In the genomic region with DNA sequence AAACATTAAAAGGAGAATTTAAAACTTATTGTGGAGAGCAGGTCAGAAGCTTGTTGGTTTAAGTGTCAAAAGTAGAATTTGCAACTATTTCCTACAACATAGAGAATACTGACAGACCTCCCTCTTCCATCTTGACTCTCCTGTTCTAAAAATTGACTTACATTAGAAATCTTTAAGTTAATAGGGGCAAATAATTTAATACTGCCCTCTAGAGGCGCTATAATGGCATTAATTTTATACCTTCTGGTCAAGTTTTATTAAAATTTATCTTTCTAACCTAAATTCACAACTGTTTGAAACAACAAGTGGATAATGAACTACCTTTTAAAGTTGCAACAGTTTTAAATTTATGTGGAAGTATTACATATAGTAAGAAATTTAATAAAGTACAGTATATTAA, we compare ENCODE assay signal across 18 mouse cellular contexts.
"Had no signal": no experiment of that assay in that cellular context is flagged by ENCODE, and none has a peak within 500 bp of the region (broad histone marks: within the 10 kb centered on the region; RNA-seq: fewer than 3 reads in every experiment).

No protein-coding gene starts in this region.

- H3K4me1 ChIP-seq: limb, embryonic 12.5 days; liver, embryonic 15.5 days; megakaryocyte, embryonic 14.5 days; midbrain, embryonic 15.5 days; neural tube, embryonic 12.5 days had no signal

- ATAC-seq: midbrain, embryonic 15.5 days had no signal

- H3K4me2 ChIP-seq: limb, embryonic 12.5 days; liver, embryonic 11.5 days; liver, embryonic 15.5 days; midbrain, embryonic 11.5 days; midbrain, embryonic 15.5 days; neural tube, embryonic 12.5 days had no signal

- DNase-seq: kidney, adult 11 months; kidney, adult 9 months; kidney, postnatal 14 days; layer of hippocampus, adult 9-11 months; lung, adult 2 months; lung, postnatal 10 days; right cerebral cortex, adult 18-20 months; right cerebral cortex, postnatal 25 days; thymus, adult 18-20 months; thymus, postnatal 14 days had no signal

- H3K36me3 ChIP-seq: limb, embryonic 12.5 days; liver, embryonic 15.5 days; midbrain, embryonic 15.5 days; neural tube, embryonic 12.5 days had no signal

- H3K27me3 ChIP-seq: limb, embryonic 12.5 days; liver, embryonic 15.5 days; megakaryocyte, embryonic 14.5 days; midbrain, embryonic 15.5 days; neural tube, embryonic 12.5 days had no signal

- H3K27ac ChIP-seq: limb, embryonic 12.5 days; liver, embryonic 15.5 days; macrophage; midbrain, embryonic 15.5 days; neural tube, embryonic 12.5 days had no signal

- H3K9me3 ChIP-seq: limb, embryonic 12.5 days; liver, embryonic 15.5 days; megakaryocyte, embryonic 14.5 days; midbrain, embryonic 15.5 days; neural tube, embryonic 12.5 days had no signal

- H3K9ac ChIP-seq: limb, embryonic 12.5 days; liver, embryonic 15.5 days; midbrain, embryonic 15.5 days; neural tube, embryonic 12.5 days had no signal

- H3K4me3 ChIP-seq: limb, embryonic 12.5 days; liver, embryonic 15.5 days; megakaryocyte, embryonic 14.5 days; midbrain, embryonic 15.5 days; neural tube, embryonic 12.5 days had no signal
